Mouse (Mus musculus) megakaryocyte progenitor cell, adult 5-6 weeks (primary cell): ENCODE results near the gene Tacr3. TPM values are rescaled to one million over a fixed set of nuclear protein-coding genes. Genes with fewer than 3 reads are reported as not detected.

Experiments used
- ATAC-seq: replicated peaks from 2 replicates; pipeline ENCODE4 v1.8.0; 2016; ENCODE audit warnings: mild to moderate bottlenecking, moderate TSS enrichment, inconsistent platforms; ENCODE audit not compliant: poor library complexity
- total RNA-seq, 2 experiments: library from RNA; stranded (forward) in 1 of 2; stranded (reverse) in 1 of 2; fragments of 157-497, 149-512 nt in 1 of 2; fragments of 200-1000 nt in 1 of 2; gene quantifications; 2 replicates each; pipeline versions ENCODE4 v1.2.3 to v1.2.4; 2015 to 2017

The Tacr3 gene
- total RNA-seq (2015): not detected in 2 replicates
- total RNA-seq (2017): not detected in 2 replicates

GRCm38 (mm10) chr3:134828875-134829530, at the start of gene Tacr3:
Gene Tacr3, plus strand, starts transcription at chr3:134829007.
- ATAC-seq: 0 out of 2 replicates have a peak, but pooled peaks have one; percentile 9

GRCm38 (mm10) chr3:134828492-134828874, 324 bp upstream of the Tacr3 start:
- ATAC-seq: no peak

- ATAC-seq: no peak
These were observed 719 bp downstream of the Tacr3 start for GRCm38 (mm10) chr3:134829531-134829921.

GRCm38 (mm10) chr3:134851342-134851741, 22.5 kb downstream of the Tacr3 start:
- no peak for ATAC-seq

DNA sequence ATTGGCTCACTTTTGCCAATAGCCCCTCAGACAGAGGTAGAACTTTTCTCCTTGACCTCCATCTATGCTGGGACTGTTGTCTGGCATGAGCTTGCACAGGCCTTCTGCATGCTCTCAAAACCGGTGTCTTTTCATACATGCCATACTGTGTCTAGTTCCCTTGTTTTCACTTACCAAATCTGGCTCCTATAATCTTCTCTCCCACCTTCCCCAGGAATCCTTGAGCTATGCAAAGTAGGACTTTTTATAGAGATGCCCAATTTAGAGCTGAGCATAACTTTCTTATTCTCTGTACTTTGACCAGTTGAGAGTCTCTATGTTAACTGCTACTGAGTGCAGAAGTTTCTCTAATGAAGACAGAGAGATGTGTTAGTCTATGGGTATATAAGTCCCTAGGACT, 48.9 kb downstream of the Tacr3 start:
- no peak for ATAC-seq

DNA sequence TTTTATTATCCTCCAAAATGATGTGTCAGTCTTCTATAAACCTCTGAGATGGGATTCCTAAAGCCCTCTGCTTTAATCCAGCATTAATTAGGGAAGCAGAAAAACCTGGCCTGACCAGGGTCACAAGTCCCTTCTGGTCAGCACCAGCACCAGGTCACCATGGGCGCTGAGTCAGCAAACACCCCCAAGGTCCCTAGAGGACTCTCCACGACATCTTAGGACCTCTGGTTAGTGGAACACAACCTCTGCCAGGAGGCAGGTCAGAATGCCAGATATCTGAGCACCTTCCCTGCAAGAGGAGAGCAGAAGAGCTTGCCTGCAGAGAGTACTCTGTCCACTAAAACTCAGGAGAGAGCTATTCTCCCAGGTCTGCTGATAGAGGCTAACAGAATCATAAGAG, 67.0 kb downstream of the Tacr3 start:
- no peak for ATAC-seq

- ATAC-seq: no peak
These were observed 80.1 kb downstream of the Tacr3 start for GRCm38 (mm10) chr3:134908890-134909289.

- no peak for ATAC-seq
These were observed 105.9 kb downstream of the Tacr3 start for GRCm38 (mm10) chr3:134934703-134935102.

GRCm38 (mm10) chr3:134935461-134935860, 106.7 kb downstream of the Tacr3 start:
- ATAC-seq: no peak

DNA sequence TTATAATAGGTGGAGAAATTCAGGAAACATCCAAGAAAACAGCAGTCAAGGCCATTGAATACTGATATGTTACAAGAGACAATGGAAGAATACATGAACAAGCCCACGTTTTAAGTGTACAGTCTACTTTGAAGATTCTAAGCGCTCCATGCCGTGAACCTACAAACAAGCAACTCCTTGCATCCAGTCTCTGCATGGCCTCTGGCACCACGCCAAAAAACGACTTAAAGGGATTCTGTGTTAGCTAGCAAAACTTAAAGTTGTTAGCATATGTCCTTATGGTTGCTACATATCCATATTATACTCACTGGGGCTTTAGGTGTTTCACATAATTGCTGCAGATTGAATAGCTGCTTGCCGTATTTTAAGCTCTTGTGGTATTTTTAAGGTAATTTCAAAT, 134.7 kb downstream of the Tacr3 start:
- no peak for ATAC-seq

DNA sequence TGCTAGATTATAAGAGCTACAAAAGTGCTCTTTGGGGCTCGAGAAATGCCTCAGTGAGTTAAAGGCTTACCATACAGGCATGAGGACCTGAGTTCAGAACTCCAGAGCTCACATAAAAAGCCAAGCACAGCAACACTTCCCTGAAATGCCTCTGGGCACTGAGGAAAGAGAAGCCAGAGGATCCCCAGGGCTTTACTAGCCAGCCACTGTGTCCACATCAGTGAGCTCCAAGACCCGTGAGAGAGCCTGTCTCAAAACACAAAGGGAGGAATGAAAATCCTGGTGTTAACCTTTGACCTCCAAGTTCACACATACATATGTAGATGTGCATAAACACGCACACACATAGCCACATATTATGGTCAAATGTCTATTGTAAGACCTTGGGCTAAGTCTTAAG, 150.1 kb downstream of the Tacr3 start:
- no peak for ATAC-seq

GRCm38 (mm10) chr3:134980140-134980539, 151.3 kb downstream of the Tacr3 start:
- no peak for ATAC-seq
